ENCODE assay signal across 1 mouse cellular context in the genomic region with DNA sequence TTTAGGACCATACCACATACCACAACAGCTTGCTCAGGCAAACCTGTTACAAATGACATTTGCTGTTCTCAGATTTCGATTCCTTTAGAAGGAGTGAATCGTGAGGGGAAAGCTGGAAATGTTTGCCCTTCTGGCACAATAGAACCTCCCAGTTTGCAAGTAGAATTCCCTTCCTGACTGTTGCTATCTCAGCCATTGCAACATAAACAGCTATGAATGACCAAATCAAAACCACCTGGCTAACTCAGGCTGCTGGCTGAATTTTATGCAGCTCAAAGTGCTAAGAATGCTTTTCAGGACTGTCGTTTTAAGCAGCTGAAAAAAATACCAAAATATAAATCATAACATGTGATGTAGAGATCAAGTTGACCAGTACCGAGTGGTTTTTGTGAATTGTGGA.
TF ChIP-seq lines count a peak whose summit lies in the region.

No protein-coding gene starts in this region.

TF ChIP-seq in C2C12, 6 proteins besides CTCF, POLR2A, EP300 and RAD21:
- TF ChIP-seq MYOG (IDR thresholded peaks at IDR 0.05; ENCODE audit: control insufficient read depth, extremely low read depth, insufficient read length) (no peak), CEBPB (IDR thresholded peaks at IDR 0.05; ENCODE audit: low read depth) (peak; percentile 12), MYOD1 (IDR thresholded peaks at IDR 0.05; ENCODE audit: control insufficient read depth, insufficient read length, low read depth) (no peak), MAX (IDR thresholded peaks at IDR 0.05) (no peak), USF1 (IDR thresholded peaks at IDR 0.05; ENCODE audit: low read depth) (no peak), FOSL1 (IDR thresholded peaks at IDR 0.05; ENCODE audit: insufficient read depth, low read length, poor library complexity, severe bottlenecking) (no peak)
